ENCODE assay signal across 15 mouse cellular contexts in genomic region chr6:108833963-108834697, GRCm38 (mm10). TPM values are rescaled to one million over a fixed set of nuclear protein-coding genes. Genes with fewer than 3 reads are reported as not detected.
A peak's percentile ranks its signal among the peaks of the same experiment; 100 is the strongest.
DNase-seq lines count a peak whose midpoint lies in the region; ATAC-seq and TF ChIP-seq lines count a peak whose summit lies in the region.
"Had no signal": no experiment of that assay in that cellular context is flagged by ENCODE, and none has a peak within 500 bp of the region (broad histone marks: within the 10 kb centered on the region; RNA-seq: fewer than 3 reads in every experiment).

No protein-coding gene starts in this region.

- no peaks in the 10 kb centered on the region for H3K9me3 ChIP-seq in intestine, embryonic 16.5 days (ENCODE audit: control insufficient read depth, low read length)
- H3K9me3 ChIP-seq in megakaryocyte, embryonic 14.5 days, result no peaks in the 10 kb centered on the region
- H3K9me3 ChIP-seq: embryonic facial prominence, embryonic 13.5 days; forebrain, embryonic 10.5 days; limb, embryonic 10.5 days; midbrain, embryonic 13.5 days had no signal

- no peaks in the 10 kb centered on the region for H3K27me3 ChIP-seq in intestine, embryonic 16.5 days (replicated peaks; ENCODE audit: control insufficient read depth, insufficient read depth, low read length)
- no peaks in the 10 kb centered on the region for H3K27me3 ChIP-seq in megakaryocyte, embryonic 14.5 days (replicated peaks)
- H3K27me3 ChIP-seq: embryonic facial prominence, embryonic 13.5 days; midbrain, embryonic 13.5 days had no signal

- no peaks in the 10 kb centered on the region for H3K36me3 ChIP-seq in intestine, embryonic 16.5 days (ENCODE audit: control insufficient read depth, insufficient read depth, low read length)
- H3K36me3 ChIP-seq in megakaryocyte, embryonic 14.5 days (replicated peaks; ENCODE audit: low read length), result peaks cover 82% of the 10 kb centered on the region

- no peak overlapping the region for H3K4me2 ChIP-seq in intestine, embryonic 16.5 days (ENCODE audit: low read depth, low read length)
- H3K4me2 ChIP-seq: embryonic facial prominence, embryonic 13.5 days; midbrain, embryonic 13.5 days had no signal

- H3K4me1 ChIP-seq in intestine, embryonic 16.5 days (ENCODE audit: control insufficient read depth, insufficient read depth, low read length), result peaks cover 45% of the 10 kb centered on the region
- peaks cover 83% of the 10 kb centered on the region for H3K4me1 ChIP-seq in megakaryocyte, embryonic 14.5 days

- no peak for TF ChIP-seq CTCF in gastrocnemius, adult 2 months (IDR thresholded peaks at IDR 0.05)

- H3K27ac ChIP-seq in intestine, embryonic 16.5 days (ENCODE audit: low read length), result no peak overlapping the region
- H3K27ac ChIP-seq in gastrocnemius, adult 2 months, result no peak overlapping the region
- H3K27ac ChIP-seq: embryonic facial prominence, embryonic 13.5 days; forebrain, embryonic 10.5 days; limb, embryonic 10.5 days; midbrain, embryonic 13.5 days had no signal

- no peak overlapping the region for H3K9ac ChIP-seq in intestine, embryonic 16.5 days (ENCODE audit: low read depth, low read length)
- H3K9ac ChIP-seq: embryonic facial prominence, embryonic 13.5 days; midbrain, embryonic 13.5 days had no signal

- no peak overlapping the region for H3K4me3 ChIP-seq in intestine, embryonic 16.5 days (ENCODE audit: low read length)
- H3K4me3 ChIP-seq in megakaryocyte, embryonic 14.5 days (replicated peaks), result peak overlapping the region; percentile 17
- H3K4me3 ChIP-seq in gastrocnemius, adult 2 months, result no peak overlapping the region
- H3K4me3 ChIP-seq: embryonic facial prominence, embryonic 13.5 days; forebrain, embryonic 10.5 days; limb, embryonic 10.5 days; midbrain, embryonic 13.5 days had no signal

- DNase-seq in thymus, postnatal 4 days, result peak; percentile 20
- no peak for DNase-seq in thymus, postnatal 36 days
- no peak for DNase-seq in gastrocnemius, adult 2 months
- no peak for DNase-seq in urinary bladder, adult 18-20 months (ENCODE audit: low spot score in 2 of 2)
- DNase-seq in urinary bladder, postnatal 14 days (ENCODE audit: low spot score), result no peak
- DNase-seq: adrenal gland, postnatal 25 days; cerebellum, postnatal 36 days; heart, postnatal 14 days; kidney, postnatal 10 days had no signal

- peak; percentile 14; the same call in 1 of the 2 replicates for ATAC-seq in intestine, embryonic 16.5 days
- ATAC-seq: midbrain, embryonic 13.5 days had no signal

- WGBS in intestine, embryonic 16.5 days, result 56% methylated on average over 8 of the region's 8 CpGs

- intact Hi-C loops in gastrocnemius, adult 2 months (cut with DNase I), result no loop called here

RNA-seq across cellular contexts. Expression of gene Edem1, which starts 5.7 kb away (rescaled TPM):
- polyA plus RNA-seq in intestine, embryonic 16.5 days (2015; fragmentation: Nextera tagmentation; extraction: Ambion mirVana), result 28.9 and 42.9 TPM in 2 replicates
- polyA plus RNA-seq in megakaryocyte, embryonic 14.5 days (2012; ENCODE audit: insufficient read depth, low replicate concordance), result 26.4 and 31.0 TPM in 2 replicates
- total RNA-seq in gastrocnemius, adult 2 months (2021), result 1 to 10 TPM; 5.4 to 6.7 TPM

RNA-seq across cellular contexts. Expression of gene Arl8b, which starts 51.2 kb away (rescaled TPM):
- polyA plus RNA-seq in intestine, embryonic 16.5 days (2015; fragmentation: Nextera tagmentation; extraction: Ambion mirVana), result 105 and 110 TPM in 2 replicates
- polyA plus RNA-seq in megakaryocyte, embryonic 14.5 days (2012; ENCODE audit: insufficient read depth, low replicate concordance), result 4.7 and 9.1 TPM in 2 replicates
- 100 to 1,000 TPM; 110 to 120 TPM for total RNA-seq in gastrocnemius, adult 2 months (2021)

Comparison
In these comparisons a context has a peak if more than half of its experiments do, and no peak if none do; other contexts are left out.
1. RNA of gene Arl8b, which starts 51.2 kb away (polyA plus RNA-seq): 105 to 110 TPM in intestine, embryonic 16.5 days; 4.7 to 9.1 TPM in megakaryocyte, embryonic 14.5 days; every median in the first group is over 10 times any median in the second.